Mouse (Mus musculus) neural tube, embryonic 10.5 days (tissue): ENCODE results near the gene Auts2.

Experiments used
- DNase-seq: peaks from one replicate; pipeline ENCODE4 v3.0.0-alpha.2; 2017; ENCODE audit warnings: low spot score; ENCODE audit errors: extremely low spot score

The Auts2 gene

GRCm38 (mm10) chr5:132450071-132450470, 93.1 kb downstream of the Auts2 start:
- no peak for DNase-seq

DNA sequence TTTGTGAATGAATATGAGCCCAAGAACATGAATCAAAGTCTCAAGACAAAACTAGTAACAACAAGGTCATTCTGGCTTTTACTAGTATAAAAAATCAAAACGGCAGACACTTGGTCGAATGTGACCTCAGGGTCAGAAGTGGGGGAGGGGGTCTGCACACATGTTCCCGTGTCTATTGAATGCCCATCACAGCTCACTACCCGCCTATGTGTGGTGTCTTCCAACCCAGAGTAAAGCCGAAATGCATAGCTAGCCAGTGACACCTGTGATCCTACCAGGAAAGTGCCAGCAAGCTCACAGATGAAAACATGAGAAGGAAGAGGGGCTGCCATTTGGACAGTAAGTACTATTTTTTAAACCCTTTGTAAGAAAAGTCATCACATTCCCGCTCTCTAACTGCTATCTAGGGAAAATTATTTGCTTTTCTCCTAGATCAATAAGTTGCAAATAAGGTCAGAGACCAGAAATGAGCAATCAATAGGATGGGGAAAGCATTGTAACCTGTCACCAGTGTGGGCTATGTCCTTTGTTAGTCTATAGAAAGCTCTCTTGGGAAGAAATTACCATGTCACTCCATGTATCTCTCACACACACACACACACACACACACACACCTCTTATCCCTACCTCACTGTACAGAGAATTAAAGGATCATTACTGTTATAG, 94.6 kb downstream of the Auts2 start:
- no peak for DNase-seq

- no peak for DNase-seq
These were observed 97.8 kb downstream of the Auts2 start for GRCm38 (mm10) chr5:132445213-132445954.

- no peak for DNase-seq
These were observed 100.2 kb downstream of the Auts2 start for GRCm38 (mm10) chr5:132442948-132443347.

DNA sequence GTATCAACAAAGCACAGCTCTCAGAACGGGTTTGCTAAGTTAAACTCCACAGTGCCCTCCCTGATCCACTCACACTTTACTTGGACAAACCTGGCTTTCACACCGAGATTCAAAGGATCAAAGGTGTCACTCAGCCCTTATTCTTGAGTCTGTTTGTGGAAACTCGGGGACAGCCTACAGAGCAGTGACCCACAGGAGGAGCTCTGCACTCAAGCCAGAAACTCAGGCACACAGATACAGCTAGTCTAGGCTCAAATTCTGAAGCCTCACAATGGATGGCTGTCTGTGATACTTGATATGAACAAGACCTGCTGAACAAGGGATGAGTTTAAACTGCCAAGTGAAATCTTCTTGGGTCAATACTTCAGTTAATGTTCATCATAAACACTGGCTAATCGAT, 104.7 kb downstream of the Auts2 start:
- no peak for DNase-seq

- DNase-seq = no peak
These were observed 105.2 kb downstream of the Auts2 start for GRCm38 (mm10) chr5:132437994-132438393.

DNA sequence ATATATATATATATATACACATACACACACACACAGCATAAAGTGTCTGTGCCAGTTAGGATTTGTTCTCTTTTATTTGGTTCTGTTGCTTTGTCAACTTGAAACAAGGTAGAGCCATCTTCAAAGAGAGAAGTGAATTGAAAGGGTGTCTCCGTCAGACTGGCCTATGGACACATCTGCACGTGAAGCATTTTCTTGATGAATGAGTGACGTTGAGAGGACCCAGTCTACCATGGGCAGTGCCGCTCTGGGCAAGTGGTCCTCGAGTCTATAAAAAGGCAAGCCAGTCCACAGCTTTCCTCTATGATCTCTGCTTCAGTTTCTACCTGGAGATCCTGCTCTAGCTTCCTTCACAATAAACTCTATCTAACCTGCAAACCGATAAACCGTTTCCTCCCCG, 105.7 kb downstream of the Auts2 start:
- DNase-seq = no peak

GRCm38 (mm10) chr5:132436901-132437300, 106.2 kb downstream of the Auts2 start:
- DNase-seq = no peak

DNA sequence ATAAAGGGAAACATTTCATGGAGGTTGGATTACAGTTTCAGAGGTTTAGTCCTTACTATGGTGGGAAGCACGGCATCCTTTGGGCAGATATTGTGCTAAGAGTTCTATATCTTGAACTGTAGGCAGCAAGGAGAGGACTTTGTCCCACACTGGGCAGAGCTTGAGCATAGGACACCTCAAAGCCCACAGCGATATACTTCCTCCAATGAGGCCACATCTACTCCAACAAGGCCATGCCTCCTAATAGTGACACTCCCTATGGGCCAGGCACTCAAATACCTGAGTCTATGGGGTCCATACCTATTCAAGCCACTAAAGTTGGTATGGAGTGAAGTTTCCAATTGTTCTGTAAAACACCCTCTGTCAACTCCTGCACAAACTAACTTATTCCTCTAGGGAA, 106.7 kb downstream of the Auts2 start:
- no peak for DNase-seq

DNA sequence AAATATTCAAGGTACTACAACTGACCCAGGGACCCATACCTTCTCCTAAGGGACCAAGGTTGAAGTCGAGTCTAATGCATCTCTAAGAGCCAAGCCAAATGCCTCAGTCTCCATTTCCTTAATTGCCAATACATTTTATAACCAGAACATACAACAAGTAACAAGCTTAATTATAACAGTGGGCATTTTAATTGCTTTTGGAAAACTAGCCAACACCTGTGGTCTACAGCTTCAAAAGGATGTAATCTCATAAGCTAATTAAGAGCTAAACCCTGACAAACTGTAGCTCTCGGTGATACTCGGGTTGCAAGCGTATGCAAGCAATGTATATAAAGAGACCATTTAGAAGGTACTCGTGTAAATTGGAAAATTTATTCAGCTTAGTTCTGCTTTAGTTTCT, 107.7 kb downstream of the Auts2 start:
- no peak for DNase-seq

DNA sequence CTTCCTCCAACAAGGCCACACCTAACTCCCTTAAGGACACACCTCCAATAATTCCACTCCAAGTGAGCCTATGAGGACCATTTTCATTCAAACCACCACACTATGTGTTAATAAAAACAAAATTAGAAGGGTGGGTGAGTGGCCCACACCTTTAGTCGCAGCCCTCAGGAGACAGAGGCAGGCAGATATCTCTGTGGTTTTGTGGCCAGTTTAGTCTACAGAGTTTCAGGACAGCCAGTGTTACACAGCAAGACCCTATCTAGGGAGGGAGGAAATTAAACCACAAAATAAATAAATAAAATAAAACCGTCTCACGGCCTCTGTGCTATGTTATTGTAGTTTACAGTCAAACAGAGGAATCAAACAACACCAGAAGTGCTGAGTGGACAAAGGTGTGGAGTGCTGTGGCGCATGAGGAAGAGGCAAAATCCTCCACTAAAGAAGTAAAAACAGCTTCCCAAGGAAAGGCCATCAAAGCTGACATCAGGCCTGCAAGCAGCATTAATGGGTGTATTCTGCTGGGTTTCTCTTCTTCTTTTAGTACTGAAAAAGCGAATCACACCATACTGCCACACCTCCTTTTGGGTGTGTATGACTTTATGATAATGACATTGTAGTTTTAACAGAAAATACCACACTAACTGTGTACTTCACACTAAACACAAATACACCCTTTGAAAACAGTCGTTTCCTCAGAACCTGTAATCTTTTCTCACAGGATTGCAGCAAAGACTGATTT, 109.6 kb downstream of the Auts2 start:
- no peak for DNase-seq

DNA sequence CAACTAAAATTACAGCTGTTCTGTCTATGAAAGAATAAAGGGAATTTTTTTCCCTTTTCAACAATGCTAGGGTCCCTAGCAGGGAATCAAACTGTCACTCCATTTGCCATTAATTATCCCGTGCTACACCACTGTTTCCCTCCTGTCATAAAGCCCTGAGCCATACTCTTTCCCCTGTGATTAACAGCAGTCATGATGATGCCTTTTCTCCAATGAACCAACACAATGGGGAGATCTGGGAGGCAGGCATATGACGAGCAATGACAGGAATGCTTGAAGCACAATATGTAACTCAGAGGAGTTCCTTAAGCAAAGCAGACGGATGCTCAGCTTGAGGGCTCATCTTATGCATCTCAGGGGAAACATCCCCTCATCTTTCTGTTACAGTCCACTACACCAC, 113.8 kb downstream of the Auts2 start:
- DNase-seq = no peak

DNA sequence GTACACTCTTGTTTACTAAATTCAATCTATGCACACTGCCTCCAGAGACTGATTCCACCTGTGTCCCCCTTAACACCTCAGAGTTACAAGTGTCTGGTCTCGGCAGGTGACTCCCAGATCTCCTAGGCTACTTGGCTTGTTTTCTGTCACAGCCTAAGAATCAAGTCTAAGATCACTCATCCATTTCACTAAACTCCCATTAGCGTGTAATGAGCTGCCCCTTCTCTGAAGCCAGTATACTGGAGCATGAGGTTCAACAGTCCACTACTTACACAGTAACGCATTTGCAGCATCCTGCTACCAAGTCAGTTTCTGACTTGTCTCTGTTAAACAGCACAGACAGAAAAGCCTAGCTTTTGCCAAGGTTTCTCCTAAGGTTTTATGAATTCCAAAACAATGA, 116.8 kb downstream of the Auts2 start:
- DNase-seq = no peak

GRCm38 (mm10) chr5:132425792-132426309, 117.3 kb downstream of the Auts2 start:
- no peak for DNase-seq

DNA sequence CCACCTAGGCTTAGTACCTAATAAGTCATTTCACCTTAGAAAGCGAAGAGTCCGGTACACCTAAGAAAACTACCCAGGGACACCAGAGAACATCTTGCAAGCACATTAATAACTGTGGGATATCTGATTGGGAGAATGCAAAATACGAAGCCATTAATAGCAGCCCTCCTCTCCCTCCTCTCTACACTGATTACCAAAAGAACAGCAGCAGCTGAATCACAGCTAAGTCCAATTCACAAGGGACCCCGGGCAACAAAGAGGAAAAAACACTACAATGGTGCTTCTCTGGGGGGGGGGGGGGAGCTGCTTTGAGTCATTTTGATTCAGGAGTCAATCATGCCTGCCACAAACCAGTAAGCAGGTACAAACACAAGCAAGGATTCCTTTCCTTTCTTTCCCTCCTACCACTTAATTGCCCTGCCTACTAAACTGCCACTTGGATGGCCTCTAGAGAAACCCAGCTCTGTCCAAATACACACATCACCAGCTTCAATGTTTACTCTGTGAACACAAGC, 132.7 kb downstream of the Auts2 start:
- no peak for DNase-seq

DNA sequence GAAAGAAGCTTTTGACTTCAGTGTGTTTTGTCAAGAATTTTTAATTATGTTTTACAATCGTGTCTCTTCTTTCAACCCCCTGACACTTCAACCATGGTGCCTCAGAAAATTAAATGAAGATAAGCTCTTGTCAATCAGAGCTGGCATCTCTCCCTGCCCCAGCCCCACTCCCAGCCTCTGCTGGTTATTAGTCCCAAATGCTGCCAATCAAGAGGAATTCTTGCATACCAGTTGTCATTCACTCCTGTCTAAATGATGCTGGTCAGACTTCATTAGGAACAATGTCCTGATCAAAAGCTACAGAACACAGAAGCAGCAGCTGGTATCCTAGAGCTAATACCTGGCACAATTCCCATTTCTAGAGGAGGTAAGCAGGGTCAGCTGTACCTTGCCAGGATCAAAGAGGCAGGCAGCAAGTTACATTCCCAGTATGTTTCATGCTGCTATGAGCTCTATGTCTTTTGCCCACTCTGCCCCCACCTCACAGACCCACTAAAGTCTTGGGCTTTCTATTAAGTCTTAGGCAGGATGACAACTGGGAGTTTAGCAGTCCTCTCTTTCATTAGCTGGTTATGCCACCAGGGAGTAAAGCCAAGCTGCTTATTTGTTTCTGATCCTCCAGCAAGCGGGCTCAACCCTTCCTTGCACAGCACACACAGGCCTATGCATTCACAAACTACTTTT, 134.1 kb downstream of the Auts2 start:
- no peak for DNase-seq

DNA sequence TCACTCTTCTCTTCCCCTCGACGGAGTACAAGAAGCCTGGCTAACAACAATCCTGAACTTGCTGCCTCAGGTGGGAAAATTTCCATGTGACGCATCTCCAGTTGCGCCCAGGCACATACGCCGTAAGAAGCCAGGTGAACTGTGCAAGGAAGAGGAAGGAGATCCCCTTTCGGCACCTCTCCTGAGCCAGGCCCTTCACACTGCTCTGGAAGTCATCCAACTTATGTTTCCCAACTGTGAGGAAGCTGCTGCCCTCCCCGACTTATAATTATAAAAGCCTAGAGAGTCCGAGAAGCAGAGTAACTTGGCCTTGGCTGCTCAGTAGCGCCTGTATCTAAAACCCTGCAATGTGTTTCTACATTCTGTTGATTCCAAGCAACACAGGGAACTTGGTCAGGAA, 142.6 kb downstream of the Auts2 start:
- no peak for DNase-seq

GRCm38 (mm10) chr5:132399486-132399885, 143.7 kb downstream of the Auts2 start:
- DNase-seq = no peak

DNA sequence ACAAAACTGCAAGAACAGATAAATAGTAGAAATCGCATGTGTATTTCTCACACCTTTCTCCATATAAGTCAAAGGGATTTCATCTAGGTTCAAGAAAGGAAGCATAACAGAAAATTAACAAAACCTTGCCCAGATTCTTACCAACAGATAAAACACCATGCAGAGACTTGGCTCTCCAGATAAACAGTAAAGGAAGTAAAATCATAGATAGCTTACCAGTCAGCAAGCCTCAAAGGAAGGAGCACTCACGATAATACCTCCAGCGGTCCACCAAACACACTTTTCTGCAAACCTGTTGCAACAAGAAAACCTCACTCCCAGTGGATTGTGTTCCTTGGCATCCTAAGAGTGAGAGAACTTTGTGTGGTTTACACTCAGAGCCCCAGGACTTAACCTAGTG, 147.2 kb downstream of the Auts2 start:
- DNase-seq = no peak

DNA sequence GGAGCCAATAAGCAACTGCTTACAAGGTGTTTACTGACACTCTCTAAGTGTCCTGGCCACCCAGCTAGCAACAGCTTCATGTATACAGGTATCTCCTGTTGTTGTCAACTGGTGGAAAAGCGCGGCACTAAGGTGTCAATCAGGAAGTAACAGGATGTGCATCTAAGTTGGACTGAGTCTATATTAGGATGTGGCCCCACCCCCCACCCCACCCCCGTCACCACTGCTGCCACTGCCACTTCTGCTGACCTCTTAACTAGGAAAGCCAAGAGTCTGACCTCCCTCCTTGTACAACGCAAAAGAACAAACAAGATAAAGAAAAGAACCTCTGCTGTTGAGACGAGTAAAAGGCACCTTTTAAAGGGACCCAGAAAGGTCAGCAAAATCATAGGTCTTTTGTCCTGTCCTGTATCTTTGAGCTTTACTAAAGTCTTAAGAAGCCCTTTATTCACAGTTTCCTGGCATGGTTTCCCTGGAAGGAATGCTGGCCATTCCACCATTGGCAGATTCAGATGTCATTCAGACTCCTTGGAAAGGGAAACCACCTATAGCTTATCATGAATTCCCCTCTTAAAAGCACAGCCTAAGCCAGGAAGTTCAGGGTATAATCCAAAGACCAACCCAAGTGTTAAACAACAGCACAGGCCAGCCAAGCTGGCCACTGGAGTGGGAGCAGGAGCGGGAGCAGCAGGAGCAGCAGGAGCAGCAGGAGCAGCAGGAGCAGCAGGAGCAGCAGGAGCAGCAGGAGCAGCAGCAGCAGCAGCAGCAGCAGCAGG, 148.2 kb downstream of the Auts2 start:
- no peak for DNase-seq
